Mouse (Mus musculus) activated CD4-positive, CD25-positive, alpha-beta regulatory T cell, adult 4 months (primary cell): ENCODE data around the gene Clec10a. TPM values are rescaled to one million over a fixed set of nuclear protein-coding genes. Genes with fewer than 3 reads are reported as not detected.

Source experiments
- ATAC-seq: one replicate; pipeline ENCODE4 v1.8.0; 2017
- polyA plus RNA-seq, 2 experiments: library from polyadenylated mRNA; unstranded; fragments of 100-300 nt; shearing (Covaris generic); gene quantifications; one replicate each; pipeline ENCODE4 v1.2.1; 2017

Clec10a gene
- polyA plus RNA-seq, 2 experiments from 2014 or later = not detected

DNA sequence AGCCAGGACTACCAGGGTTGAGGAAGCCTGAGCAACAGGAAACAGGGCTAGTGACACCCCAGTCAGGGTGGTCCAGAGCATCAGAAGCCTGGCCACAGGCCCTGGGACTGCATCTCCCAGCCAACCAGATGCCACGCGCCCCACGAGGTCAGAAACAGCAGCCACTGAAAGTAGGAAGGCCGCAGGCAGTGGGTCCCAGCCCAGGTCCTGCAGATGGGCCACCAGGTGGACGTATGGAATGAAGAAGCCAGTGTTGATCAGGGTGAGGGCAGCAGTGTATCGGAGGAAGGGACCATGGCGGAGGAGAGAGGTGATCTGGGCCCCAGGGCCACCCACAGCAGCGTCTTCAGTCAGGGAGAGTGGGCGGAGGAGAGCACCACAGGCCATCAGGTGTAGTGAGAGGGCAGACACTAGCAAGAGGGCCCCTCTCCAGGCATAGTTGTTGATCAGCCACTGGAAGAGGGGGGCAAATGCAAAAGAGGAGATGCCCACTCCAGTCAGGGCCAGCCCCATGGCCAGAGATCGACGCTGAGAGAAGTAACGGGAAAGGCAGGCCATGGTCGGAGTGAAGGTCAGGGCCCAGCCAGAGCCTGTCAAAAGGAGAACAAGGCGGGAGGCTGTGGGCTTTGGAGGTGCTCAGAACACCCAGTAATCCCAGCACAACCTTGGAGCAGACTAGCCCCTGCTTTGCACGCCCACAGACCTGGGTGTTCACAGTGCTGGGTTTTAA is 62.9 kb downstream of the Clec10a start:
- no peak for ATAC-seq

DNA sequence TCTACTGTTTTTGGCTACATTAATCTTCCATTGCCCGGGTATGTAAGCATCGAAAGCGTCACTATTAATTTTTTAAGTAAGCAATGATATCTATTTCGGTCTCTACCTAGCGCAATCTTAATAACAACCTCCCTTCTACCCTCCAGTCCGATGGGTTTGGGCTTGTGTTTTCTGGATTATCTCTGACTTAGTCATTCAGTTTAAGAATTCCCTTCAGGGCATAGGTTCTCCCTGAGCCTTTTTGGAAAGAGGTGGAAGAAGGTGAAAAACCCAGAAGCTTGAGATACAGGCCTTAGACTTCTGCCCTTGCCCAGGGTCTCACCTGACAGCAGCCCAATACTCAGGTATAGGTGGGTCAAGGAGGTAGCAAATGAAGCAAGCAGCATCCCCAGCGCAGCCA is 63.9 kb downstream of the Clec10a start:
- ATAC-seq = no peak

DNA sequence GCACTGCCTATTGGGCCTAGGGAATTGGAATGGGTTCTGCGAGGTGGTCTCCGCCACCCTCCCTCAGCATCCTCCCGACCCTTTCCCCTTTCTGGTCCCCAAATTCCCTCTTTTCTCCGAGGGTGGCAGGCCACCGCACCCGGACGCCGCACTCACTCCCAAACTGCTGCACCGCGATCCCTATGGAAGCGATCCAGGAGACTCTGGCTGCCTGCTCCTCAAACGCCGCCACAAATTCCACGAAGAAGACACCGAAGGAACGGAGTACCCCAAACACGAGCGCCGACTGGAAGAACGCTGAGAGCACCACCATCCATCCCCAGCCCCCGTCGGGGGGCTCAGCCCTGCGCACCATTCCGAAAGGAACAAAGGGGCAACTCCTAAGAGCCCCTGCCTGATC is 64.3 kb downstream of the Clec10a start:
- no peak for ATAC-seq

Other genes starting within 250 kb of the Clec10a start
- 100 to 1,000 TPM in 1 of 2 experiments, 10 to 100 TPM in 1; 90.7 to 106 TPM for gene Gps2, start 242.3 kb upstream of the Clec10a start, polyA plus RNA-seq
- 1,000 to 10,000 TPM; 1,092 to 1,351 TPM for gene Eif5a, start 234.2 kb upstream of the Clec10a start, polyA plus RNA-seq
- not detected for gene Ybx2, start 220.4 kb upstream of the Clec10a start, polyA plus RNA-seq
- not detected for gene Slc2a4, start 208.0 kb upstream of the Clec10a start, polyA plus RNA-seq
- gene Cldn7, start 191.4 kb upstream of the Clec10a start, polyA plus RNA-seq = not detected
- 10 to 100 TPM; 21.4 to 24.8 TPM for gene Ctdnep1, start 175.0 kb upstream of the Clec10a start, polyA plus RNA-seq
- 10 to 100 TPM; 62.1 to 69.7 TPM for gene Elp5, start 173.7 kb upstream of the Clec10a start, polyA plus RNA-seq
- gene Gabarap, start 165.1 kb upstream of the Clec10a start, polyA plus RNA-seq = 100 to 1,000 TPM; 343 to 373 TPM
- gene Phf23, start 160.4 kb upstream of the Clec10a start, polyA plus RNA-seq = 10 to 100 TPM; 32.1 to 44.9 TPM
- gene Dvl2, start 155.6 kb upstream of the Clec10a start, polyA plus RNA-seq = 1 to 10 TPM; 2.7 to 3.9 TPM
- 100 to 1,000 TPM; 107 to 139 TPM for gene Acadvl, start 140.8 kb upstream of the Clec10a start, polyA plus RNA-seq
- gene Dlg4, start 139.3 kb upstream of the Clec10a start, polyA plus RNA-seq = 10 to 100 TPM in 1 of 2 experiments, 1 to 10 TPM in 1; 9.7 to 11.6 TPM
- not detected for gene Asgr1, start 102.1 kb upstream of the Clec10a start, polyA plus RNA-seq
- not detected for gene Asgr2, start 63.6 kb upstream of the Clec10a start, polyA plus RNA-seq
- under 1 TPM in 1 of 2 experiments, not detected in 1; 0.21 TPM for gene Mgl2, start 25.9 kb upstream of the Clec10a start, polyA plus RNA-seq
- not detected for gene Slc16a11, start 56.6 kb downstream of the Clec10a start, polyA plus RNA-seq
- 1 to 10 TPM; 2.6 to 4.1 TPM for gene Slc16a13, start 64.9 kb downstream of the Clec10a start, polyA plus RNA-seq
- under 1 TPM; 0.23 to 0.36 TPM for gene Bcl6b, start 73.6 kb downstream of the Clec10a start, polyA plus RNA-seq
- 100 to 1,000 TPM; 124 to 159 TPM for gene 0610010K14Rik, start 81.7 kb downstream of the Clec10a start, polyA plus RNA-seq
- gene Gm21988, start 83.6 kb downstream of the Clec10a start, polyA plus RNA-seq = 1 to 10 TPM; 5.2 to 7.6 TPM
- gene Rnasek, start 83.6 kb downstream of the Clec10a start, polyA plus RNA-seq = 100 to 1,000 TPM; 228 to 245 TPM
- not detected for gene Alox12, start 99.2 kb downstream of the Clec10a start, polyA plus RNA-seq
- not detected for gene Alox12e, start 166.4 kb downstream of the Clec10a start, polyA plus RNA-seq
- under 1 TPM in 1 of 2 experiments, not detected in 1; 0.51 TPM for gene Alox15, start 195.8 kb downstream of the Clec10a start, polyA plus RNA-seq